Mouse (Mus musculus): ENCODE measurements around the gene Hoxa11. TPM values are rescaled to one million over a fixed set of nuclear protein-coding genes. Genes with fewer than 3 reads are reported as not detected.

Gene Hoxa11
- polyA plus RNA-seq, 1 experiment from 2014 or later: not detected

GRCm38 (mm10) chr6:52231885-52232567 lies 13.6 kb downstream of the Hoxa11 start:
- no peak overlapping the region for H3K4me2 ChIP-seq (ENCODE audit: low read depth, low read length)
- no peaks in the 10 kb centered on the region for H3K9me3 ChIP-seq (replicated peaks; ENCODE audit: control insufficient read depth, low read length)
- H3K9ac ChIP-seq (ENCODE audit: low read depth, low read length): no peak overlapping the region
- no peak overlapping the region for H3K27ac ChIP-seq (ENCODE audit: low read length)
- no peak overlapping the region for H3K4me3 ChIP-seq (ENCODE audit: low read depth, low read length)
- no peak for ATAC-seq (ENCODE audit: low read depth)
- peaks cover 96% of the 10 kb centered on the region for H3K27me3 ChIP-seq (ENCODE audit: control insufficient read depth, insufficient read depth, low read depth, low read length)
- no peaks in the 10 kb centered on the region for H3K4me1 ChIP-seq (ENCODE audit: control insufficient read depth, low read depth, low read length)
- WGBS (ENCODE audit: insufficient replicate concordance): 2% methylated on average over 18 of the region's 18 CpGs
- H3K36me3 ChIP-seq (ENCODE audit: control insufficient read depth, insufficient read depth): no peaks in the 10 kb centered on the region

GRCm38 (mm10) chr6:52230516-52231165 lies 15.0 kb downstream of the Hoxa11 start, which contains the start of gene Hoxa9:
TSS of gene Hoxa9 (minus strand) at chr6:52231089.
- Histone ChIP-seq H3K9ac (ENCODE audit: low read depth, low read length) (no peak within 1 kb of the TSS), H3K27ac (ENCODE audit: low read length) (no peak within 1 kb of the TSS), H3K4me2 (ENCODE audit: low read depth, low read length) (no peak within 1 kb of the TSS), H3K4me1 (ENCODE audit: control insufficient read depth, low read depth, low read length) (no peaks in the 10 kb centered on the region), H3K27me3 (ENCODE audit: control insufficient read depth, insufficient read depth, low read depth, low read length) (peaks cover 96% of the 10 kb centered on the region), H3K4me3 (ENCODE audit: low read depth, low read length) (no peak within 1 kb of the TSS), H3K9me3 (replicated peaks; ENCODE audit: control insufficient read depth, low read length) (no peaks in the 10 kb centered on the region), H3K36me3 (ENCODE audit: control insufficient read depth, insufficient read depth) (no peaks in the 10 kb centered on the region)
- WGBS (ENCODE audit: insufficient replicate concordance): 3% methylated on average over 20 of the region's 36 CpGs
- ATAC-seq (ENCODE audit: low read depth): no peak

- no peak for ATAC-seq (ENCODE audit: low read depth)
- no peak overlapping the region for H3K4me2 ChIP-seq (ENCODE audit: low read depth, low read length)
- peaks cover 96% of the 10 kb centered on the region for H3K27me3 ChIP-seq (ENCODE audit: control insufficient read depth, insufficient read depth, low read depth, low read length)
- no peak overlapping the region for H3K4me3 ChIP-seq (ENCODE audit: low read depth, low read length)
- no peaks in the 10 kb centered on the region for H3K4me1 ChIP-seq (ENCODE audit: control insufficient read depth, low read depth, low read length)
- H3K9me3 ChIP-seq (replicated peaks; ENCODE audit: control insufficient read depth, low read length): no peaks in the 10 kb centered on the region
- H3K9ac ChIP-seq (ENCODE audit: low read depth, low read length): no peak overlapping the region
- WGBS (ENCODE audit: insufficient replicate concordance): 1% methylated on average over 43 of the region's 44 CpGs
- no peak overlapping the region for H3K27ac ChIP-seq (ENCODE audit: low read length)
- H3K36me3 ChIP-seq (ENCODE audit: control insufficient read depth, insufficient read depth): no peaks in the 10 kb centered on the region
Observed at GRCm38 (mm10) chr6:52229558-52230416, 15.8 kb downstream of the Hoxa11 start.

GRCm38 (mm10) chr6:52228475-52229465 lies 16.8 kb downstream of the Hoxa11 start:
- Histone ChIP-seq H3K4me2 (ENCODE audit: low read depth, low read length) (no peak overlapping the region), H3K27me3 (ENCODE audit: control insufficient read depth, insufficient read depth, low read depth, low read length) (peaks cover 96% of the 10 kb centered on the region), H3K36me3 (ENCODE audit: control insufficient read depth, insufficient read depth) (no peaks in the 10 kb centered on the region), H3K9me3 (replicated peaks; ENCODE audit: control insufficient read depth, low read length) (no peaks in the 10 kb centered on the region), H3K4me3 (ENCODE audit: low read depth, low read length) (no peak overlapping the region), H3K27ac (ENCODE audit: low read length) (no peak overlapping the region), H3K9ac (ENCODE audit: low read depth, low read length) (no peak overlapping the region), H3K4me1 (ENCODE audit: control insufficient read depth, low read depth, low read length) (no peaks in the 10 kb centered on the region)
- ATAC-seq (ENCODE audit: low read depth): no peak
- 2% methylated on average over 38 of the region's 38 CpGs for WGBS (ENCODE audit: insufficient replicate concordance)

- H3K27me3 ChIP-seq (ENCODE audit: control insufficient read depth, insufficient read depth, low read depth, low read length): peaks cover 96% of the 10 kb centered on the region
- no peak overlapping the region for H3K9ac ChIP-seq (ENCODE audit: low read depth, low read length)
- no peaks in the 10 kb centered on the region for H3K4me1 ChIP-seq (ENCODE audit: control insufficient read depth, low read depth, low read length)
- no peaks in the 10 kb centered on the region for H3K36me3 ChIP-seq (ENCODE audit: control insufficient read depth, insufficient read depth)
- no peak overlapping the region for H3K4me3 ChIP-seq (ENCODE audit: low read depth, low read length)
- no peak for ATAC-seq (ENCODE audit: low read depth)
- 20% methylated on average over 11 of the region's 11 CpGs for WGBS (ENCODE audit: insufficient replicate concordance)
- H3K27ac ChIP-seq (ENCODE audit: low read length): no peak overlapping the region
- no peaks in the 10 kb centered on the region for H3K9me3 ChIP-seq (replicated peaks; ENCODE audit: control insufficient read depth, low read length)
- H3K4me2 ChIP-seq (ENCODE audit: low read depth, low read length): no peak overlapping the region
Observed at GRCm38 (mm10) chr6:52227470-52228222, 18.0 kb downstream of the Hoxa11 start.

- 7% methylated on average over 26 of the region's 26 CpGs for WGBS (ENCODE audit: insufficient replicate concordance)
- Histone ChIP-seq H3K27me3 (ENCODE audit: control insufficient read depth, insufficient read depth, low read depth, low read length) (peaks cover 96% of the 10 kb centered on the region), H3K4me1 (ENCODE audit: control insufficient read depth, low read depth, low read length) (no peaks in the 10 kb centered on the region), H3K9ac (ENCODE audit: low read depth, low read length) (no peak overlapping the region), H3K9me3 (replicated peaks; ENCODE audit: control insufficient read depth, low read length) (no peaks in the 10 kb centered on the region), H3K27ac (ENCODE audit: low read length) (no peak overlapping the region), H3K4me2 (ENCODE audit: low read depth, low read length) (0 out of 2 replicates have a peak overlapping the region, but pooled peaks have one; percentile 3), H3K36me3 (ENCODE audit: control insufficient read depth, insufficient read depth) (no peaks in the 10 kb centered on the region), H3K4me3 (ENCODE audit: low read depth, low read length) (no peak overlapping the region)
- ATAC-seq (ENCODE audit: low read depth): no peak
Observed at GRCm38 (mm10) chr6:52226569-52227257, 18.9 kb downstream of the Hoxa11 start.

- Histone ChIP-seq H3K4me3 (ENCODE audit: low read depth, low read length) (peak overlapping the region; percentile 12; the same call in 1 of the 2 replicates), H3K9ac (ENCODE audit: low read depth, low read length) (no peak overlapping the region), H3K36me3 (ENCODE audit: control insufficient read depth, insufficient read depth) (no peaks in the 10 kb centered on the region), H3K9me3 (replicated peaks; ENCODE audit: control insufficient read depth, low read length) (no peaks in the 10 kb centered on the region), H3K4me2 (ENCODE audit: low read depth, low read length) (0 out of 2 replicates have a peak overlapping the region, but pooled peaks have one; percentile 3), H3K4me1 (ENCODE audit: control insufficient read depth, low read depth, low read length) (peaks cover 3% of the 10 kb centered on the region), H3K27ac (ENCODE audit: low read length) (no peak overlapping the region), H3K27me3 (ENCODE audit: control insufficient read depth, insufficient read depth, low read depth, low read length) (peaks cover 98% of the 10 kb centered on the region)
- WGBS (ENCODE audit: insufficient replicate concordance): under 1% methylated on average over 69 of the region's 69 CpGs
- ATAC-seq (ENCODE audit: low read depth): no peak
Observed at GRCm38 (mm10) chr6:52225612-52226568, 19.7 kb downstream of the Hoxa11 start.

All from liver, embryonic 16.5 days (tissue).